Mouse (Mus musculus) hindbrain, embryonic 11.5 days (tissue): ENCODE results near the gene Diexf. TPM values are rescaled to one million over a fixed set of nuclear protein-coding genes. Genes with fewer than 3 reads are reported as not detected.

Experiments used
- ATAC-seq: fragments of 200-750 bp; cut with Nextera tagmentation; 2 replicates; pipeline ENCODE4 v1.8.0; 2017; ENCODE audit warnings: mild to moderate bottlenecking, moderate TSS enrichment, moderate library complexity; ENCODE audit not compliant: low FRiP score
- DNase-seq: peaks from one replicate; pipeline ENCODE4 v3.0.0-alpha.2; 2015; ENCODE audit warnings: low spot score
- H3K27ac ChIP-seq: fragments of 300-500 bp; sonication (generic); 2 replicates; pipeline ENCODE4 v1.5.1; 2014; ENCODE audit warnings: mild to moderate bottlenecking, low read depth, low read length
- H3K27me3 ChIP-seq: fragments of 300-500 bp; sonication (generic); 2 replicates; pipeline ENCODE4 v1.6.1; 2014; ENCODE audit warnings: mild to moderate bottlenecking, low read length, moderate library complexity, mixed read lengths; ENCODE audit not compliant: control insufficient read depth, insufficient read depth
- H3K36me3 ChIP-seq: fragments of 300-500 bp; sonication (generic); 2 replicates; pipeline ENCODE4 v1.6.1; 2014; ENCODE audit warnings: mild to moderate bottlenecking, low read length, moderate library complexity, mixed read lengths; ENCODE audit not compliant: control insufficient read depth, insufficient read depth
- H3K4me1 ChIP-seq: fragments of 300-500 bp; sonication (generic); replicated peaks from 2 replicates; pipeline ENCODE4 v1.6.1; 2014; ENCODE audit warnings: low read length, mixed read lengths; ENCODE audit not compliant: control insufficient read depth, insufficient read depth
- H3K4me2 ChIP-seq: fragments of 300-500 bp; sonication (generic); replicated peaks from 2 replicates; pipeline ENCODE4 v1.6.1; 2014; ENCODE audit warnings: mild to moderate bottlenecking, low read depth, low read length
- H3K4me3 ChIP-seq: fragments of 300-500 bp; sonication (generic); 2 replicates; pipeline ENCODE4 v1.5.1; 2014; ENCODE audit warnings: low read depth, low read length
- H3K9ac ChIP-seq: fragments of 300-500 bp; sonication (generic); 2 replicates; pipeline ENCODE4 v1.6.1; 2014; ENCODE audit warnings: low read depth, low read length
- H3K9me3 ChIP-seq: fragments of 300-500 bp; sonication (generic); 2 replicates; pipeline ENCODE4 v1.6.1; 2016; ENCODE audit warnings: low read length; ENCODE audit not compliant: control insufficient read depth
- WGBS: fragments of 180-500 bp; shearing (Covaris S2); extraction: QIAGEN DNeasy Blood & Tissue Kit; methylation state at CpG from one replicate; pipeline ENCODE4 v1.1.7; 2014; 5-methylcytosine and 5-hydroxymethylcytosine counted together
- polyA plus RNA-seq: library from polyadenylated mRNA; unstranded; fragments of >200 nt; fragmentation: Nextera tagmentation; extraction: Ambion mirVana; gene quantifications from 2 replicates; pipeline ENCODE4 v1.2.1, GENCODE M21; 2014

Gene Diexf
- polyA plus RNA-seq, 1 experiment from 2014 or later: 11.5 TPM

- H3K4me3 ChIP-seq: no peak overlapping the region
- WGBS: 83% methylated on average over 6 of the region's 6 CpGs
- H3K36me3 ChIP-seq: no peaks in the 10 kb centered on the region
- DNase-seq (no peak), ATAC-seq (no peak)
- no peak overlapping the region for H3K4me2 ChIP-seq
- no peaks in the 10 kb centered on the region for H3K9me3 ChIP-seq
- no peak overlapping the region for H3K9ac ChIP-seq
- H3K4me1 ChIP-seq: no peaks in the 10 kb centered on the region; the same call in 1 of the 2 replicates
- H3K27ac ChIP-seq: no peak overlapping the region
- no peaks in the 10 kb centered on the region for H3K27me3 ChIP-seq
Observed at GRCm38 (mm10) chr1:193131311-193131948, 1.4 kb upstream of the Diexf start.

- DNase-seq (no peak), ATAC-seq (no peak)
- H3K27ac ChIP-seq: no peak overlapping the region
- H3K4me2 ChIP-seq: no peak overlapping the region
- peak overlapping the region; percentile 97 for H3K4me3 ChIP-seq
- H3K9ac ChIP-seq: peak overlapping the region; percentile 61; the same call in 1 of the 2 replicates
- H3K36me3 ChIP-seq: no peaks in the 10 kb centered on the region
- H3K9me3 ChIP-seq: no peaks in the 10 kb centered on the region
- H3K27me3 ChIP-seq: no peaks in the 10 kb centered on the region
- 87% methylated on average over 8 of the region's 8 CpGs for WGBS
- H3K4me1 ChIP-seq: no peaks in the 10 kb centered on the region; the same call in 1 of the 2 replicates
Observed at GRCm38 (mm10) chr1:193130839-193131238, 767 bp upstream of the Diexf start.

- Histone ChIP-seq H3K4me2 (peak overlapping the region; percentile 54), H3K4me1 (no peaks in the 10 kb centered on the region; the same call in 1 of the 2 replicates), H3K9me3 (no peaks in the 10 kb centered on the region), H3K4me3 (peak overlapping the region; percentile 97), H3K9ac (peak overlapping the region; percentile 61), H3K27me3 (no peaks in the 10 kb centered on the region), H3K27ac (no peak overlapping the region), H3K36me3 (no peaks in the 10 kb centered on the region)
- peak; percentile 74 for ATAC-seq
- no peak for DNase-seq
- 22% methylated on average over 11 of the region's 11 CpGs for WGBS
Observed at GRCm38 (mm10) chr1:193130456-193130825, 369 bp upstream of the Diexf start.

GRCm38 (mm10) chr1:193129321-193129720, 751 bp downstream of the Diexf start:
- WGBS: 32% methylated on average over 5 of the region's 5 CpGs
- no peaks in the 10 kb centered on the region for H3K36me3 ChIP-seq
- ATAC-seq (no peak), DNase-seq (no peak)
- no peaks in the 10 kb centered on the region for H3K9me3 ChIP-seq
- H3K4me1 ChIP-seq: no peaks in the 10 kb centered on the region; the same call in 1 of the 2 replicates
- H3K4me2 ChIP-seq: peak overlapping the region; percentile 54
- H3K27ac ChIP-seq: no peak overlapping the region
- H3K27me3 ChIP-seq: no peaks in the 10 kb centered on the region
- peak overlapping the region; percentile 85 for H3K9ac ChIP-seq
- H3K4me3 ChIP-seq: peak overlapping the region; percentile 97

- DNase-seq: no peak
Observed at GRCm38 (mm10) chr1:193128055-193128454, 2.0 kb downstream of the Diexf start.

GRCm38 (mm10) chr1:193125835-193126234, 4.2 kb downstream of the Diexf start:
- 82% methylated on average over 4 of the region's 4 CpGs for WGBS
- ATAC-seq: no peak
- Histone ChIP-seq H3K36me3 (0 out of 2 replicates have a peak, but pooled peaks cover 9% of the 10 kb centered on the region), H3K27me3 (no peaks in the 10 kb centered on the region), H3K9me3 (no peaks in the 10 kb centered on the region), H3K4me1 (no peaks in the 10 kb centered on the region; the same call in 1 of the 2 replicates), H3K4me2 (no peak overlapping the region), H3K27ac (no peak overlapping the region), H3K9ac (no peak overlapping the region), H3K4me3 (no peak overlapping the region)
- no peak for DNase-seq

More at GRCm38 (mm10) chr1:193128055-193128454, 2.0 kb downstream of the Diexf start:
- ATAC-seq: no peak
- Histone ChIP-seq H3K27ac (no peak overlapping the region), H3K9me3 (no peaks in the 10 kb centered on the region), H3K9ac (no peak overlapping the region), H3K4me1 (no peaks in the 10 kb centered on the region; the same call in 1 of the 2 replicates), H3K27me3 (no peaks in the 10 kb centered on the region), H3K36me3 (no peaks in the 10 kb centered on the region), H3K4me2 (no peak overlapping the region), H3K4me3 (no peak overlapping the region)
- WGBS: 93% methylated on average over 6 of the region's 6 CpGs

- Histone ChIP-seq H3K9me3 (no peaks in the 10 kb centered on the region), H3K4me3 (no peak overlapping the region), H3K4me1 (no peaks in the 10 kb centered on the region), H3K36me3 (peaks cover 13% of the 10 kb centered on the region), H3K27me3 (no peaks in the 10 kb centered on the region), H3K27ac (no peak overlapping the region), H3K4me2 (no peak overlapping the region), H3K9ac (no peak overlapping the region)
- ATAC-seq (no peak), DNase-seq (no peak)
- 92% methylated on average over 6 of the region's 6 CpGs for WGBS
Observed at GRCm38 (mm10) chr1:193123290-193123689, 6.8 kb downstream of the Diexf start.

GRCm38 (mm10) chr1:193122793-193123192, 7.3 kb downstream of the Diexf start:
- Histone ChIP-seq H3K4me3 (no peak overlapping the region), H3K27ac (no peak overlapping the region), H3K36me3 (peaks cover 13% of the 10 kb centered on the region), H3K4me2 (no peak overlapping the region), H3K27me3 (no peaks in the 10 kb centered on the region), H3K4me1 (no peaks in the 10 kb centered on the region), H3K9ac (no peak overlapping the region), H3K9me3 (no peaks in the 10 kb centered on the region)
- DNase-seq (no peak), ATAC-seq (no peak)
- WGBS: 94% methylated on average over 7 of the region's 7 CpGs

GRCm38 (mm10) chr1:193112093-193112492, 18.0 kb downstream of the Diexf start:
- DNase-seq: no peak

More at GRCm38 (mm10) chr1:193112093-193112492, 18.0 kb downstream of the Diexf start:
- H3K4me3 ChIP-seq: no peak overlapping the region
- no peaks in the 10 kb centered on the region for H3K27me3 ChIP-seq
- H3K4me1 ChIP-seq: no peaks in the 10 kb centered on the region
- H3K27ac ChIP-seq: no peak overlapping the region
- ATAC-seq: no peak
- 94% methylated on average over 9 of the region's 9 CpGs for WGBS
- H3K9me3 ChIP-seq: no peaks in the 10 kb centered on the region
- H3K36me3 ChIP-seq: peaks cover 29% of the 10 kb centered on the region
- H3K4me2 ChIP-seq: no peak overlapping the region
- no peak overlapping the region for H3K9ac ChIP-seq
